Mouse (Mus musculus): ENCODE data around the gene Gpr68. TPM values are rescaled to one million over a fixed set of nuclear protein-coding genes. Genes with fewer than 3 reads are reported as not detected.

Gene Gpr68
- polyA plus RNA-seq, 1 experiment from 2014 or later, result 0.23 TPM

DNA sequence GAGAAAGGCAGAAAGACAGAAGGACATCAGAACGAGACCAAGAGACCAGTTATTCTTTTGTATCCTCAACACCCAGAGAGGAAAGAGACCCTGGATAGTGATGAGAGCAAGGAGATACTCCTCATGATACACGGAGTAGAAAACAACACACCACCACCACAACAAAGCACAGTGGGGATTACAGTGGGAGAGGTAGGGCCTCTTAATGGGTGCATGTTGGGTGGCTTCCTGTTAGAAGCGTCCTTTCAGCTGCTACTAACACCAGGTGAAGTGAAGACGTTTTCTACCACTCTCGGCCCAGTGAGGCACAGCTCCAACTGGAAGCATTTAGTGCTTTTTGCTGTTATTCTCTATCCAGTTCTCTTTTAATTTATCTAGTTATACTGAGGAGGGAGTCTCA is 1.1 kb downstream of the Gpr68 start:
- H3K4me1 ChIP-seq, result peaks cover 20% of the 10 kb centered on the region
- H3K9me3 ChIP-seq (replicated peaks), result no peaks in the 10 kb centered on the region
- no peak for DNase-seq (ENCODE audit: low spot score)
- peaks cover 42% of the 10 kb centered on the region for H3K27me3 ChIP-seq (ENCODE audit: low read depth, poor library complexity, severe bottlenecking)
- WGBS, result 76% methylated on average over 5 of the region's 5 CpGs
- H3K36me3 ChIP-seq, result no peaks in the 10 kb centered on the region
- H3K4me3 ChIP-seq, result no peak overlapping the region
- no peak overlapping the region for H3K27ac ChIP-seq

DNA sequence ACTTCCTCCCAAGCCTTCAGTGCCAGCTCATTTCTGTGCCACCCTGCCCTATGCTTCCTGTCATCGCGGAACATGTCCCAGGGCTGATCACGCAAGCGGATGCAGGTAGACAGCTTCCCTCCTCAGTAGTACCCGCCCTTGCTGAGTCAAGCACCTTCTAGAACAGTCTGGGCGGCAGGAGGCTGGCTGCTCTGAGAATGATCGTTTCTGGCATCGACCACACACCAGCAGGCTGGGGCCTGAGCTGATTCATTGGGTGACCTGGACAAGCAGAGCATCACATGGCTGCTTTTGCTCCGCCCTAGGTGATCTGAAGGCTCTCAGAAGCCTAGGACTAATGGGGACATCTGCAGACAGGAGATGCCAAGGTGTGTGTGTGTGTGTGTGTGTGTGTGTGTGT is 4.2 kb downstream of the Gpr68 start:
- no peak overlapping the region for H3K4me3 ChIP-seq
- H3K4me1 ChIP-seq, result peaks cover 20% of the 10 kb centered on the region
- WGBS, result 88% methylated on average over 9 of the region's 9 CpGs
- H3K9me3 ChIP-seq (replicated peaks), result no peaks in the 10 kb centered on the region
- no peak overlapping the region for H3K27ac ChIP-seq
- DNase-seq (ENCODE audit: low spot score), result no peak
- peaks cover 67% of the 10 kb centered on the region for H3K27me3 ChIP-seq (ENCODE audit: low read depth, poor library complexity, severe bottlenecking)
- H3K36me3 ChIP-seq, result no peaks in the 10 kb centered on the region

DNA sequence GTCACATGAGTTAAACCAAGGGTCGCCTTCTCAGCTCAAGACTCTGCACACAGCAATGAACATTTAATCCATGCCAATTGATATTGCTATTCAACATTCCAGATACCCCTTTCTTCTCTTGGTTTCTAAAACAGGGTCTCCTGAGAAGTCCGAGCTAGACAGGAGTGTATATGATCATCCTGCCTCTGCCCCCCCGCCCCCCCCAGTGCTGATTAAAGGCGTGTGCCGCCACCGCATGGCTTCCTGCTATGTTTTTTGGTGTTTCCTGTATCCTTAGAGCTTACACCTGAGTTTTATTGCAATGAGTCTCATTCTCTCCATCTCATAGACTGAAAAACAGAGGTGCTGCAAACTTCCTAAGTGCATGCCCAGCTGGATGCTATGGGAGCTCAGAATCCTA is 6.6 kb downstream of the Gpr68 start:
- Histone ChIP-seq H3K27ac (no peak overlapping the region), H3K36me3 (no peaks in the 10 kb centered on the region), H3K9me3 (replicated peaks) (no peaks in the 10 kb centered on the region), H3K27me3 (ENCODE audit: low read depth, poor library complexity, severe bottlenecking) (peaks cover 67% of the 10 kb centered on the region), H3K4me3 (no peak overlapping the region), H3K4me1 (peaks cover 17% of the 10 kb centered on the region)
- 82% methylated on average over 6 of the region's 6 CpGs for WGBS
- DNase-seq (ENCODE audit: low spot score), result no peak

DNA sequence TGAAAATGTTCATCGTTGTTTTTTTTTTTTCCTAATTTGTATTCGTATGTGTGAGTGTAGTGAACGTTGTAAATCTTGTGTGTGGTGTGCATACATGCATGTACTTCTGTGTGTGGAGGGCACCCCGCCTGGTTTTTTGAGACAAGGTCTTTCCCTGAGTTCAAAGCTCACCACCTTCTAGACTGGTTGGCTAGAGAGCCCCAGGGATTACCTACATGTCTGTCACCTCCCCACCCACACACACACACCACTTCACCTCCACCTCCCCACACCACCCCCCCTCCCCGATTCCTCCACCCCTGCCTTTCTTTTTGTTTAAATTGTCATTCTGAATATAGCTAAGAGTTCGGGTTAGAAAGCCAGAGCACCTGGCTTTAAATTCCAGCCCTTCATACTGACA is 7.1 kb downstream of the Gpr68 start:
- Histone ChIP-seq H3K27ac (no peak overlapping the region), H3K27me3 (ENCODE audit: low read depth, poor library complexity, severe bottlenecking) (peaks cover 68% of the 10 kb centered on the region)
- WGBS, result 81% methylated on average over 6 of the region's 6 CpGs

DNA sequence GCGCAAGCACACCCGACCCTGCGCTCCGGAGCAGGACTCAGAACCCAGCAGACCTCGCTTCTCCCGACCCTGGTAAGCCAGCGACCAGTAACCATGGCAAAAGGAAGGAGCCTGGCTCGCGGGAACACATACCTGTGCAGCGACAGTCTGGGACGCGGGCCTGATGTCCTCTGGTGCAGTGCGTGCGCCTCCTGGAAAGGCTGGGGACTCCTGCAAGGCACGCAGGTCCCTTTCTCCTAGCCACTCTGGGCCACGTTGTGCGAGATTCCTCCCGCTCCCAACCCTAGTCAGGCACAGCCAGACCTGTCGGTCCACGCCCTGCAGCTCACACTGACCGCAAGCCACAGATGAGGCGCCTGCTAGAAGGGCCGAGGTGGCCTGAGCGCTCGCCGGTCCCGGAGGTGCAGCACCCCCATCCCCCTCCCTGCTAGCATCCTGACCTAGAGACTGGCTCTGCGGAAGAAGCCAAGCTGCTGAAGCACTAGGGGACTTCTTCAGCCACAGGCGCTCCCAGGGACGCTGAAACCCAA is 8.8 kb downstream of the Gpr68 start:
- under 1% methylated on average over 30 of the region's 30 CpGs for WGBS
- Histone ChIP-seq H3K27ac (no peak overlapping the region), H3K27me3 (ENCODE audit: low read depth, poor library complexity, severe bottlenecking) (peaks cover 71% of the 10 kb centered on the region), H3K9me3 (replicated peaks) (no peaks in the 10 kb centered on the region), H3K36me3 (no peaks in the 10 kb centered on the region), H3K4me3 (peak overlapping the region; percentile 50), H3K4me1 (peaks cover 20% of the 10 kb centered on the region)
- DNase-seq (ENCODE audit: low spot score), result peak; percentile 61

More for the DNA sequence above, 7.1 kb downstream of the Gpr68 start:
- no peaks in the 10 kb centered on the region for H3K9me3 ChIP-seq (replicated peaks)
- DNase-seq (ENCODE audit: low spot score), result no peak
- no peak overlapping the region for H3K4me3 ChIP-seq
- no peaks in the 10 kb centered on the region for H3K36me3 ChIP-seq
- peaks cover 17% of the 10 kb centered on the region for H3K4me1 ChIP-seq

DNA sequence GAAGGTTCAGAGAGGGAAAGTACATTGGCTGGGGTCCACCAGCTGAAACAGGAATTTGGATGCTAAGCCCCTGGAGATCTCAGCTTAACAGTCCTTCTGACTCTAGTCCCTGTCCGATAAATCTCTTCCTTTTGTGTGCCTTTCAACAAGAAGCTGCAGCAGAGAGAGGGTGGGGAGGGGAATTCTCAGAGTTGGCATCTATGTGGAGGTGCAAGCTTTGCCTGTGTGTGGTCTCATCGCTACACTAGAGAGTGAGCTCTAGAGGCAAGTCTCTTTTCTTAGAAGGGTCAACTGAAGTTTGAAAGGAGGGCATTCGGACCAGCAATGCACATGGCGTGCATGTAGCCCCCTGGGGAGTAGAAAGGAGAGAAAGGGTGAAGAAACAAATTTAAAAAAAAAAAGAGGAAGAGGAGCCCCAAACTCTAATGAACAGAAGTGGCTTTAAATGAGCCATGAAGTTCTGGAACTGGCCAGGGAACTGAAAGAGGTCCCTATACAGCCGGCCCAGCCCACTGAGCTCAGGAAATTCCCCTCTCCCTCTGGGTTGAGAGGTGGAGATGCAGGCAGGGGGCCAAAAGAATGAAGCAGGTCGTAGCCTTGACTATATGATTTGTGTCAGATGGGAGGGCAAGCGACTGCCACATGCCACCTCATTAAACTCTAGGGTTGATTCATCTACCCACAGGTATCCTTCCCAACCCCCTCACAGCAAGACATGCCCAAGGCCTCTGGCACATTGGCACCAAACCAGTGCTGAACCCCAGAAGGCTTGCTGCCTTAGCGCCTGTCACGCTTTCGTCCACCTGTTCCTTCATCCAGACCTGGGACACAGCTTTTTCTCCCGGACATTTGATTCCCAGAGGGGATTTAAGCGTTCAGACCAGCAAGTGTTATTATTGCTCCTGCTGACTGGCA is 10.0 kb downstream of the Gpr68 start:
- Histone ChIP-seq H3K4me1 (peaks cover 20% of the 10 kb centered on the region), H3K27ac (no peak overlapping the region), H3K36me3 (no peaks in the 10 kb centered on the region), H3K27me3 (ENCODE audit: low read depth, poor library complexity, severe bottlenecking) (peaks cover 71% of the 10 kb centered on the region), H3K9me3 (replicated peaks) (no peaks in the 10 kb centered on the region), H3K4me3 (no peak overlapping the region)
- DNase-seq (ENCODE audit: low spot score), result no peak
- 36% methylated on average over 12 of the region's 12 CpGs for WGBS

DNA sequence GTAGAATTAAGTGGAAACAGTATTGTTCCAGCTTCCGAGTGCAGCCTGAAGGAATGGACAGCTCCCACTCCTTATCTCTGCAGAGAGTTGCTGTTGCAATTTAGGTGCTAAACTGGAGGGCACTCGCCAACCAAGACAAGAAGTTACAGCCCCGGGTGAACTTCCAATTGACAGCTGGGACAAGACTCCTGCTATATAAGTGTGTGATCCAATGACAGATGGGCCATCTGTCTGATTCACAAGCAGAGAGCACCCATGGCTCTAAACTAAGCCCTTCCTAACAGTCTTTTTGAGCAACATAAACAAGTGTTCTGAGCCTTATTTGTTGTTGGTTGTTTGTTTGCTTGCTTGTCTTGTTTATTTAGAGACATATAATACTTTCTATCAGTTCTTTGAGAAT is 11.3 kb downstream of the Gpr68 start:
- Histone ChIP-seq H3K4me1 (peaks cover 20% of the 10 kb centered on the region), H3K4me3 (no peak overlapping the region), H3K27me3 (ENCODE audit: low read depth, poor library complexity, severe bottlenecking) (peaks cover 61% of the 10 kb centered on the region), H3K36me3 (no peaks in the 10 kb centered on the region), H3K27ac (no peak overlapping the region), H3K9me3 (replicated peaks) (no peaks in the 10 kb centered on the region)
- DNase-seq (ENCODE audit: low spot score), result no peak
- 23% methylated on average over 3 of the region's 3 CpGs for WGBS

DNA sequence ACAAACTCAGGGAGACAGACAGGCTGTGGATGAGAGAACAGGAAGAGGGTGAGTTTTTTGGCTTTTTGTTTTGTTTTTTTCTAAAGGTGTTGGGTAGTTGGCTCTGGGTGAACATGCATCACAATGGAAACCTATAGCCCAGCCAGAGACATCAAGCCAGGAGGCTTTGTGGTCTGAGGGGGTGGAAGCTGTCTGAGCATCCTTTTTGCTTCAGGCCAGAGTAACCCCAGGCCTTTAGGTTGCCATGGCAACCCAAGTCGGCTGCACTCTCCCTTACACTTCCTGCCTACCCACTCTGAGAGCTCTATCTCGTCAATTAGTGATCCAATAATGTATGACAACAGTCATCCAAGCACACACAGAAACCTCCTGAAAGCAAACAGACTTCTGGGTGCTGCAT is 12.5 kb downstream of the Gpr68 start:
- Histone ChIP-seq H3K27me3 (ENCODE audit: low read depth, poor library complexity, severe bottlenecking) (peaks cover 49% of the 10 kb centered on the region), H3K36me3 (no peaks in the 10 kb centered on the region), H3K4me3 (no peak overlapping the region), H3K4me1 (peaks cover 20% of the 10 kb centered on the region), H3K27ac (no peak overlapping the region), H3K9me3 (replicated peaks) (no peaks in the 10 kb centered on the region)
- 21% methylated on average over 2 of the region's 2 CpGs for WGBS
- DNase-seq (ENCODE audit: low spot score), result no peak

DNA sequence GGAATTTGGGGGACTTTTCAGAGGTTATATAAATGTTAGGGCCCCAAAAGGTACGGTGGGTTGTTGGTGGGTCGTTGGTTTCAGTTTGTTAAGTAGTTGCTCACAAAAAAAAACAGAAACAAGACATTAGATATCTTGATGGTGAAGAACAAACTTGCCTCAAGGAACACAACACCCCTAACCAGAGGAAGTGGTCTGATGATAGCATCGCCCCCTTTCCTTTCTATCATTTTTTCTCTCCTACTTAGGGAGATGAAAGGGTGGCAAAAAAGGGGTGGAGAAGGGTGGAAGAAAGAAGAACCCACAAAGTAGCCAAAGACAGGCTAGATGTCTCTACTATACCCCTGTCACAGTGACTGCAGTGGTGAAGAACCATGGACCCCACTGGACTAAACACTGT is 17.4 kb downstream of the Gpr68 start:
- DNase-seq (ENCODE audit: low spot score), result no peak
- no peak overlapping the region for H3K4me3 ChIP-seq
- H3K9me3 ChIP-seq (replicated peaks), result no peaks in the 10 kb centered on the region
- no peak overlapping the region for H3K27ac ChIP-seq
- H3K27me3 ChIP-seq (ENCODE audit: low read depth, poor library complexity, severe bottlenecking), result no peaks in the 10 kb centered on the region; the same call in 1 of the 2 replicates
- no peaks in the 10 kb centered on the region for H3K36me3 ChIP-seq
- WGBS, result 86% methylated on average over 3 of the region's 3 CpGs
- H3K4me1 ChIP-seq, result peaks cover under 1% of the 10 kb centered on the region; the same call in 1 of the 2 replicates

DNA sequence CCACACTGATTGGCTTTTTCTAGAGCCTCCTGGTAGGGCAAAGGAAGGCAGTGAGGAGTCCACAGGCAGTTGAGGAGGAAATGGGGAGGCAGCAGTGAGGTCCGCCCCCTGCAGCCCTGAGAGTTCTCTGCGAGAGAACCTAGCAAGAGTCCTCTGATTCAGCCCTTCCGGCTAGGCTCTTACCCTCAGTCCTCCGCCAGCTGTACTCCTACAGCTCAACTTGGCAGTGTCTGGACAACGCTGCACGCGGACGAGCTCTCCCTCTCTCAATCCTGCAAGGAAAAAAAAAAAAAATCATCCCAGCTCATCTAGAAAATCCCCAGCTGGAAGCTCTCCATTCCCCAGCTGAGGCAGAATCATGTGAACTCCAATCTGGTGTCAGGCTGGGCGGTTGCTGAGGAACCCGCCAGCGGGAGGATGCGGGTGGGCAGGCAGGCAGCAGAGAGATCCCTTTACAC is 20.2 kb downstream of the Gpr68 start:
- H3K4me3 ChIP-seq, result no peak overlapping the region
- H3K27me3 ChIP-seq (ENCODE audit: low read depth, poor library complexity, severe bottlenecking), result no peaks in the 10 kb centered on the region
- H3K9me3 ChIP-seq (replicated peaks), result no peaks in the 10 kb centered on the region
- H3K4me1 ChIP-seq, result no peaks in the 10 kb centered on the region
- H3K36me3 ChIP-seq, result no peaks in the 10 kb centered on the region
- DNase-seq (ENCODE audit: low spot score), result no peak
- 54% methylated on average over 12 of the region's 12 CpGs for WGBS
- H3K27ac ChIP-seq, result no peak overlapping the region

DNA sequence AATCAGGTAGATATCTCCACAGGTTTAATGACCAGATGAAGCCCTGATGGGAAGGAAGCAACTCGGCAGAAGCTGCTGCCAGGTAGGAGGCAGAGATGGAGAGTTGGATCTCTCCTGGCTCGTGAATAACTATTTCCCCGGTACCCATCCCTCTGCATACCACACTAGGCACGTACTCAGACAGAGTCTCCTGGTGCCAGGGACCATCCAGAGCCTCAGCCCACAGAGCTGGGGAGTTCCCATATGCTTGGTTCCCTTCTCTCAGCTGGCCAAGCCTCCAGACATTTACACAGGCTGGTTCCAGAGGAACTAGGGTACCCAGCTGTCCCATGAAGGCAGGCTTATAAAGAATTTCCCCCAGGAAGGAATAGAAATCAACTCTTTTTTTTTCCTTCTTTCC is 21.1 kb downstream of the Gpr68 start:
- no peaks in the 10 kb centered on the region for H3K27me3 ChIP-seq (ENCODE audit: low read depth, poor library complexity, severe bottlenecking)
- H3K4me3 ChIP-seq, result no peak overlapping the region
- H3K36me3 ChIP-seq, result no peaks in the 10 kb centered on the region
- H3K9me3 ChIP-seq (replicated peaks), result no peaks in the 10 kb centered on the region
- DNase-seq (ENCODE audit: low spot score), result no peak
- WGBS, result 86% methylated on average over 4 of the region's 4 CpGs
- no peaks in the 10 kb centered on the region for H3K4me1 ChIP-seq
- no peak overlapping the region for H3K27ac ChIP-seq

DNA sequence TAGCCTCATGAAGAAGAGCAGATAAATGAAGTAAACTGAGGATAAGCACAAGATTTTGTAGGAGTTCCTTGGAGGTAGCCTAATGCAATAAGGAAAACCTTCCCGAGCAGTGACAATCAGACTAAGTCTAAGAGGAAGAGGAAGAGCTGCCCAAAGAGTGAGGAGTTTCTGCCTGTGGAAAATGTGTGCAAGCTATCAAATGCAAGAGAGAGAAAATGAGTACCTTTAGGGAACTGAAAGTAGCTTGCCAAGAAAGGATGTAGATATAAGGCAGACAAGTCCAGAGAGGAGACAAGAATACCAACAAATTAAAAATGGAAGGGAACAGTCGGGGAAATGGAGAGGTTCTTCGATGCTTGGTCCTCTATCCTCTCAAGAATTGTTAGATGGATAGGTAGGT is 22.4 kb downstream of the Gpr68 start:
- no peaks in the 10 kb centered on the region for H3K4me1 ChIP-seq
- no peaks in the 10 kb centered on the region for H3K27me3 ChIP-seq (ENCODE audit: low read depth, poor library complexity, severe bottlenecking)
- H3K9me3 ChIP-seq (replicated peaks), result no peaks in the 10 kb centered on the region
- no peak overlapping the region for H3K27ac ChIP-seq
- WGBS, result 89% methylated on average over 3 of the region's 3 CpGs
- no peak for DNase-seq (ENCODE audit: low spot score)
- no peaks in the 10 kb centered on the region for H3K36me3 ChIP-seq
- H3K4me3 ChIP-seq, result no peak overlapping the region

DNA sequence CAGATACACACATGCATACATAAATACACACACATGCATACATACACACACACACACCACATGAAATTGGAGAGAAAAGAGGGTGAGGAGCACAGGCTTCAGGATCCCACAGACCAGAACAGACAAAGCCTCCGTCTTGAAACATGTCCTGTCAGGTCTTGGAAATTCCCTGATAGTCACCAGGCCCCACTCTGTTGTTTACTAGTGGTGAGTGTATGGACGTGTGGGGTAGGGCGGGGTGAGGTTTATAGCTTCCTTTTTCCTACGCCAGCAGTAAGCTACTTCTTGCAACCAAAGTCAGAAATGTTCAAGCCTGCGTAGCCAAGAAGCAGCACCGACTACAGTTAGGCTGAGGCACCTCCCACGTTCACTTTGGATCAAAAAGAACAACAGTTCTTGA is 24.8 kb downstream of the Gpr68 start:
- Histone ChIP-seq H3K9me3 (replicated peaks) (no peaks in the 10 kb centered on the region), H3K36me3 (no peaks in the 10 kb centered on the region), H3K27me3 (ENCODE audit: low read depth, poor library complexity, severe bottlenecking) (no peaks in the 10 kb centered on the region), H3K4me3 (no peak overlapping the region), H3K27ac (no peak overlapping the region), H3K4me1 (no peaks in the 10 kb centered on the region)
- no peak for DNase-seq (ENCODE audit: low spot score)
- WGBS, result 72% methylated on average over 7 of the region's 7 CpGs

All from limb, embryonic 10.5 days (tissue).